Mouse (Mus musculus): ENCODE results near the gene Pkd1. TPM values are rescaled to one million over a fixed set of nuclear protein-coding genes. Genes with fewer than 3 reads are reported as not detected.

The Pkd1 gene
- total RNA-seq (2021), result 10 to 100 TPM; 58.0 to 63.2 TPM
- long read RNA-seq, experiment 1, partial matches to known transcripts, result 18 of 28 reads
- long read RNA-seq, experiment 1, other reads (novel, unspliced or antisense), result 10 of 28 reads
- long read RNA-seq, experiment 2, partial matches to known transcripts, result 10 of 26 reads
- long read RNA-seq, experiment 2, other reads (novel, unspliced or antisense), result 16 of 26 reads

DNA sequence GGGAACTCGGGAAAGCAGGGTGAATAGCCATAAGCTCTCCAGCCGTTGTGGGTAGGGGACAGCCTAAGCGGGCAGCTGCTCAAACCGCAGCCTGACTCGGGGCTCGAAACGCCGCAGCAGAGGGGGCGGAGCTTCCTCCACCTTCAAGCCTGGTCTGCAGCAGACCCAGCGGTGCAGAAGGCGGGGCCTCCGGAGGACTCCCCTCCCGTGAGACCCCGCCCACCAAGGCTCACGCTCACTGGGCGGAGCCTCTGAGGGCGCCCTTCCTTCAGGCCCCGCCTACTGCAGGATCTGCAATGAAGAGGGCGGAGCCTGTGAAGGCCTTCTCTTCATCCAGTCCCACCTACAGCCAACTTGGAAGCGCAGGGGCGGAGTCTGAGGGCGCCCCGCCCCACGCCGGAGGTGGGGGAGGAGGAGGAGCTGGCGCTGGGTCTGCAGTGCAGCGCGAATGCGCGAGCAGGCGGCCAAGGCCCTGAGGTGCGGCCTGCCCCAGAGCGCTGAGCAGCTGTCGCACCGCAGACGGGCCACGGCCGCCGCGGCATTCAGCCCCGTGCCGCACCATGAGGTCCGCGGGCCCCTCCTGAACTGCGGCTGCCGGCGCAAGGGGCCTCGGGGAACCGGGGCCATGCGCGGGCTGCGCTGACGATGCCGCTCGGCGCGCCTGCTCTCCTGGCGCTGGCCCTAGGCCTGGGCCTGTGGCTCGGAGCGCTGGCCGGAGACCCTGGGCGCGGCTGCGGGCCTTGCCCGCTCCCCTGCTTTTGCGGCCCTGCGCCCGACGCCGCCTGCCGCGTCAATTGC is at the start of gene Pkd1:
Gene Pkd1, plus strand, starts transcription at position 217 of the 798 bp plus-strand sequence.
- DNase-seq, result peak; percentile 100
- intact Hi-C loops (cut with DNase I), result loop anchor here (5.0 kb wide), 1 partner anchor 37 kb away; no protein-coding TSS in a partner anchor

DNA sequence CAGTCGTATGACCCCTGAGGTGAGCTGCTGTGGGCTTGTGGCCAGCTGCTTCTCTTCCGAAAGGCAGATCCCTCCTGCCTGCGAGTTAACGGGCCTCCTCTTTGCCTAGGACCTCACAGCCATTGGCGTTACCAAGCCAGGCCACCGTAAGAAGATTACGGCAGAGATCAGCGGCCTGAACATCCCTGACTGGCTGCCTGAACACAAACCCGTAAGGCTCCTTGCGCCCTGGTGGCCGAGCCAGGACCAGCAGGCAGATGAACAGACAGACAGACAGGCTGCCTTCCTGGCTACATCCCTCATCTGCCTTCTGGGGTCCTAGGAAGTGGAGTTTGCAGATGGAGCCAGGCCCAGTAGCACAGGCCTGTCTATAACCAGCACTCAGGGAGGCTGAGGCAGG is 47.4 kb upstream of the Pkd1 start:
- DNase-seq, result no peak
- intact Hi-C loops (cut with DNase I), result no loop called here

- DNase-seq, result no peak
- intact Hi-C loops (cut with DNase I), result no loop called here
Measured at GRCm38 (mm10) chr17:24504085-24504484, 45.5 kb upstream of the Pkd1 start.

DNA sequence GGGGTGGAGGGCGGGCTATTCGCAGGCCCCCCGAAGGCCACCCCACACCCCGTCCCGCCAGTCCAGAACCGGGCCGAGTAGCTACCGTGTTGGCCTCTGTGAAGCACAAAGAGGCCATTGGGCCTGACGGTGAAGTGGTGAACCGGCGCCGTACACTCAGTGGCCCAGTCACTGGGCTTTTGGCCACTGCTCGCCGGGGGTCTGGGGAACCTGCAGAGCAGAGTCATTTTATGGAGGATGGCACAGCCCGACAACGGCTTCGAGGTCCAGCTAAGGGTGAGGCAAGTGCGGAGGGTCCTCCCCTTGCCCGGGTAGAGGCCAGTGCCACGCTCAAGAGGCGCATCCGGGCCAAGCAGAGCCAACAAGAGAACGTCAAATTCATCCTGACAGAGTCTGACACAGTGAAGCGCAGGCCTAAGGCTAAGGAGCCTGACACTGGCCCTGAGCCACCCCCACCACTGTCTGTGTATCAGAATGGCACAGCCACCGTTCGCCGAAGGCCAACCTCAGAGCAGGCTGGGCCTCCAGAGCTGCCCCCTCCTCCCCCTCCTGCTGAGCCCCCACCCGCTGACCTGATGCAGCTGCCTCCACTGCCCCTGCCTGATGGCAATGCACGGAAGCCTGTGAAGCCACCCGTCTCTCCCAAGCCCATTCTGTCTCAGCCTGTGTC is 44.2 kb upstream of the Pkd1 start:
- no peak for DNase-seq
- intact Hi-C loops (cut with DNase I), result no loop called here

- intact Hi-C loops (cut with DNase I), result no loop called here
- DNase-seq, result peak; percentile 29 to 36
Measured at GRCm38 (mm10) chr17:24506332-24507070, 43.1 kb upstream of the Pkd1 start.

DNA sequence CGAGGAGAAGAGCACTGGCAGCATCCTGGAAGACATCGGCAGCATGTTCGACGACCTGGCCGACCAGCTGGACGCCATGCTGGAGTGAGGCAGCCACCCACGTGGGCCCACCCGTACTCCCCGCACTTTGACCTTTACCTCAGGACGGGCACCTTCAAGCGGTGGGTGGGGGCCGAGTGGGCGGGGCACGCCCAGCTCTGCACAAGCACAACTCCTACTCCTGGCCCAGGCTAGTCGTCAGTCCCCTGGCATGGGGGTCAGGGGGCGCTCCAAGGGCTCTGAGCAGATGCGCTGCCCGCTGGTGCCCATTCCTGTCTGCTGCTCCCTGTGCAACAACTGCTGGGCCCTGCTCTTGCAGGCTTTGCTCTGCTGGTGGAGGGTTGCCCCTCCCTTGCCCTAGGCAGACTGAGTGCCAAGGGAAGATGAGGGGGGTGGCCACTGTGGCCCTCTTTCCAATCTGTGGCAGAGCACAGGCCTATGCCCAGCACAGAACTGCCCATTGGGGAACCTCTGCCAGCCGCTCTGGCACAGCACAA is 42.4 kb upstream of the Pkd1 start:
- no peak for DNase-seq
- intact Hi-C loops (cut with DNase I), result no loop called here

DNA sequence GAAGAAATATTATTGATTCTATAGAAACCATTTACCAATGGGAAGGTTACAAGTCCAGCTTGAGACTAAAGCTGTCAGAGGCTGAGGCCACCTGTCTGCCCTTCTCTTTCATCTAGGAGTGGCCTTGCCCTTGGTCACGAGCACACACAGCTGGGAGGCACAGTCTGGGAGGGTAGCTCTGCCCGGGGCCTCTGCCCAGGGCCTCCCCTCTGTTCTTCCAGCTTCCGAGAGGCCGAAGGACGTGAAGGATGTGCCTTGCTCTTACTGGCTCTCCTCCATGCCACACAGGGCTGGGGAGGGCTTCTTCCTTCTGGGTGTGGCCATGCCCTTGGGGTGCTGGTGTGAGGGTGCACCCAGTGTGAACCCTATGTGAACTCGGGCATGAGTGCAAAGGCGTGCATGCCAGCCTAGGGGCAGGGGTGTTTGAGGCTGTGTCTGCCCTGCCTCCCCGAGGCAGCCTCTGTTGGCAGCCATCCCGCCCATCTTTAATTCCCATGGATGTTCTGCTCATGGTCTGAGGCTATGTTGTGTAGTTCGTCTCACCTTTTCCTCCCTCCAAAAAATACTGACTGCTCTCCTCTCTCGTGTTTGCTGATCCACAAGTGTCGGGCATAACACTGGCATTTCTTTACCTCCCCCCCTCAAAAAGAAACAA is 41.7 kb upstream of the Pkd1 start:
- intact Hi-C loops (cut with DNase I), result no loop called here
- no peak for DNase-seq

- DNase-seq, result peak; percentile 62 to 67
- intact Hi-C loops (cut with DNase I), result loop anchor here (2.0 kb wide), 1 partner anchor 19 kb away; no protein-coding TSS in a partner anchor
Measured at GRCm38 (mm10) chr17:24513609-24514008, 36.0 kb upstream of the Pkd1 start.

- peak in 1 of 2 experiments; percentile 29 for DNase-seq
- intact Hi-C loops (cut with DNase I), result no loop called here
Measured at GRCm38 (mm10) chr17:24514270-24515257, 35.1 kb upstream of the Pkd1 start.

- no peak for DNase-seq
- intact Hi-C loops (cut with DNase I), result no loop called here
Measured at GRCm38 (mm10) chr17:24520450-24520849, 29.2 kb upstream of the Pkd1 start.

DNA sequence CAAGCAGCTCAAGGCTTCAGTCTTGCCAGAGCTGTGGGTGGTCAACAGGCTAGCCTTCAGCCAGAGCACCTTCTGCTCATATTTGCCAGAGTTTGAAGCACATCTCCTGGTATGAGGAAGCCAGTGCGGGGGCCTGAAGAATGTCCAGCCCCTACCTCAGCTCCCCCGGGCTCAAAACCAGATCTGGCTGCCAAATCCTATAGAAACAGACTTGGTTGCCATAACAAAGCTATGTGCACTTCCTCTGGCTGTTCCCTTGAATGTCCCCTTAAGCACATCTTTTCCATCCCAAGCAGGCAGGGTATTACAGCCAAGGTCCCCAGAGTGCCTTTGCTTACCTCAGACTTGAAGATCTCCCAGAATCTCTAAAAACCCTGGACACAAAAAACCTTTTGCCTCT is 24.9 kb upstream of the Pkd1 start:
- intact Hi-C loops (cut with DNase I), result loop anchor here (5.0 kb wide), 1 partner anchor 42 kb away; no protein-coding TSS in a partner anchor
- DNase-seq, result no peak

DNA sequence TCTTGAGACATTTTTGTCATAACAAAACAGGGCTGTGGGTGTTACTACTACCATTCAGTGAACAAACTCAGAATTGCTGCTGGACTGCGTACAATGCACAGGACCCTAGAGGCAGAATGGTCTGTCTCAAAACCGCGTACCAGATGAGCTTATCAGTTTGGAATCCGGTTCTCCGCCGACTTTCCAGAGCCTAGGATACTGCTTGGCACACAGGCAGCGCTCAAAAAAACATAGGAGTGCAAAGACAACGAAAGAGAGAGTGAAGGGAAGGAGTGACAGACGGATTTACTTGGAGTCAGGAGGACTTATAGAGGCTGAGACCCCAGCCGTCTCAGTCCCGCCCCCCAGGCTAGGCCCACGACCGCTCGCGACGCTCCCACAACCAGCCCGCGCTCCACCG is 22.3 kb upstream of the Pkd1 start:
- intact Hi-C loops (cut with DNase I), result loop anchor here (5.0 kb wide), 1 partner anchor 45 kb away; no protein-coding TSS in a partner anchor
- no peak for DNase-seq

- peak; percentile 86 to 91 for DNase-seq
- intact Hi-C loops (cut with DNase I), result loop anchor here (5.0 kb wide), 1 partner anchor 46 kb away; no protein-coding TSS in a partner anchor
Measured at GRCm38 (mm10) chr17:24527723-24528559, 21.7 kb upstream of the Pkd1 start, which contains the start of gene Traf7. Gene Traf7, minus strand, starts transcription at chr17:24527938.

DNA sequence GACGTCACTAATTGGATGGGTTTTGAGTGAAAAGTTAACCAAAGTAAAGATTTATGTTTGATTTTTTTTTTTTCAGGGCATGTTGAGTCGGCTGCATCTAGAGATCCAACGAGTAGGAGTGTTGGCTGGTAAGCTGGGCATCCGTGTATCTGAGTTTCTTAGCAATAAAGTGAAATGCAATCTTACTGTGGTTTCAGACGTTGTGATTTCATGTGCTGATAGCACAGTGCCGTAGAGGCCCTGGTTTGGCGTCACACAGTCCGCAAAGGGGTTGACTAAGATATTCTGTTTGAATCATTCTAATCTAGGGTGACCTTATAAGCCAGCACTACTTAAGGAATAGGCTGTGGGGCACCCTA is 21.1 kb upstream of the Pkd1 start:
- intact Hi-C loops (cut with DNase I), result loop anchor here (5.0 kb wide), 1 partner anchor 46 kb away; no protein-coding TSS in a partner anchor
- no peak for DNase-seq

DNA sequence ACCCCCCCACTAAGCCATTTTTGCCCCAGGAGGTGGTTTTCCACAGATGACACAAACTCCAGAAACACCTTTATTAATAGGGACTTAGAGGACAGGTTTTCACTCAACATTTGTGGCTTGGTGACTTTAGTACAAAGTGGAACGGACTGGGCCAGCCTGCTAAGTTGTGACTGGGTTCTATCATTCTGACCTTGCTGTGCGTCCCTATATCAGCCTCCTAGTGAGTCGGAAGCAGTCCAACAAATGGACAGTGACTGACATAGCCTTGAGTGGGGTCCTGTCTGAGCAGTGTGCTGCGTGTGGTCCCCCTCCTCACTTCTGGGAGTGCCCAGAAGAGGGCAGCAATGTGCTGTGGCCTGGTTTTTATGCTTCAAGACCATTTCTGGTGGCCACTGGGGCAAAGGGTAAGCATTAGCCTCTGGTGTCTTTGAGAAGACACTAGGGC is 20.6 kb upstream of the Pkd1 start:
- intact Hi-C loops (cut with DNase I), result loop anchor here (5.0 kb wide), 1 partner anchor 47 kb away; no protein-coding TSS in a partner anchor
- DNase-seq, result peak; percentile 57 to 75

GRCm38 (mm10) chr17:24529883-24530282 is 19.8 kb upstream of the Pkd1 start:
- intact Hi-C loops (cut with DNase I), result loop anchor here (5.0 kb wide), 1 partner anchor 48 kb away; no protein-coding TSS in a partner anchor
- no peak for DNase-seq

DNA sequence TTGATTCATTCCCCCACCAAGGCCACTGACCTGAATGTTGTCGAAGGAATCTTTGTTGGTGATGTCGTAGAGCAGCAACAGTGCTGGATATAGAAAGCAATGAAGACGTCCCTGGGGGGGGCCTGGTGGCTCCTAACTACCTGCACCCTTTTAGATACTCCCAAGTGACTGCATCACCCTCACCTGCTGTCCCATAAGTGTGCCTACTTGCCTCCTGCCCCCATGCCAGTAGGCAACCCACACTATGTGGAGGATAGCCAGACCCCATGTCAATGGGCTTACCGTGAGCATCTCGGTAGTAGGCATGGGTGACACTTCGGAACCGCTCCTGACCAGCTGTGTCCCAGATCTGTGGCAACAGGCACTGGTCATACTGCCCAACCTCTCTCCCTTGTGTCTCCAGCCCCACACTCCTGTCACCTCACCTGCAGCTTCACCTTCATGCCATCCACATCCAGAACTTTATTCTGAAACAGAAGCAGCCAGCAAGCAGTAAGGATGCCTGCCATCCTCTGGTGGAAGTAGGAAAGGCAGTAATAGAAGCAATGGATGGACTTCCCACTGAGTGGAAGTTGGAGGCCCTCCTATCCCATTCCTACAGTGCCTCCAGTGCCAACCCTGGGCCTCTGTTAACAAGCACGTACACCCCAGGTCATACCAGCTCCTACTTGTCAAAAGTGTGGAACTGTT is 19.1 kb upstream of the Pkd1 start:
- intact Hi-C loops (cut with DNase I), result no loop called here
- no peak for DNase-seq
